Mouse (Mus musculus) brown adipose tissue, adult 24 weeks (tissue): ENCODE measurements around the gene Dut. TPM values are rescaled to one million over a fixed set of nuclear protein-coding genes. Genes with fewer than 3 reads are reported as not detected.
A peak's percentile ranks its signal among the peaks of the same experiment; 100 is the strongest.

Source experiments
- H3K27ac ChIP-seq: fragments of 200-500 bp; replicated peaks from 2 replicates; pipeline ENCODE4 v1.5.1; 2012; ENCODE audit warnings: low read depth, mild to moderate bottlenecking, low read length
- H3K4me1 ChIP-seq: fragments of 200-500 bp; 2 replicates; pipeline ENCODE4 v1.6.1; 2012; ENCODE audit warnings: low read length, mixed read lengths; ENCODE audit not compliant: control insufficient read depth, insufficient read depth, insufficient read length
- H3K4me3 ChIP-seq: fragments of 200-500 bp; 2 replicates; pipeline ENCODE4 v1.5.1; 2012; ENCODE audit warnings: low read depth, mild to moderate bottlenecking, low read length, moderate library complexity; ENCODE audit not compliant: insufficient read depth
- polyA plus RNA-seq: library from polyadenylated mRNA; stranded (reverse); fragments of >200 nt; gene quantifications from 2 replicates; pipeline ENCODE4 v1.2.4, GENCODE M21; 2012; ENCODE audit not compliant: missing spikeins, insufficient read depth, insufficient read length

The Dut gene
- polyA plus RNA-seq, result 23.9 and 24.4 TPM in 2 replicates

GRCm38 (mm10) chr2:125247108-125247961, at the start of gene Dut:
TSS of gene Dut (plus strand) at chr2:125247190.
- Histone ChIP-seq H3K27ac (no peak within 1 kb of the TSS), H3K4me3 (peak within 1 kb of the TSS; percentile 71), H3K4me1 (peaks cover 2% of the 10 kb centered on the region; the same call in 1 of the 2 replicates)

GRCm38 (mm10) chr2:125208894-125209596, 37.9 kb upstream of the Dut start:
- H3K4me1 ChIP-seq, result no peaks in the 10 kb centered on the region
- H3K27ac ChIP-seq, result no peak overlapping the region
- H3K4me3 ChIP-seq, result no peak overlapping the region

GRCm38 (mm10) chr2:125211831-125212510, 35.0 kb upstream of the Dut start:
- no peaks in the 10 kb centered on the region for H3K4me1 ChIP-seq
- H3K27ac ChIP-seq, result no peak overlapping the region

GRCm38 (mm10) chr2:125214592-125214991, 32.4 kb upstream of the Dut start:
- no peak overlapping the region for H3K4me3 ChIP-seq
- no peaks in the 10 kb centered on the region for H3K4me1 ChIP-seq
- no peak overlapping the region for H3K27ac ChIP-seq

More at GRCm38 (mm10) chr2:125211831-125212510, 35.0 kb upstream of the Dut start:
- no peak overlapping the region for H3K4me3 ChIP-seq

- Histone ChIP-seq H3K27ac (no peak overlapping the region), H3K4me3 (no peak overlapping the region), H3K4me1 (no peaks in the 10 kb centered on the region)
Measured at GRCm38 (mm10) chr2:125217286-125217685, 29.7 kb upstream of the Dut start.

GRCm38 (mm10) chr2:125218566-125218965, 28.4 kb upstream of the Dut start:
- no peak overlapping the region for H3K4me3 ChIP-seq
- no peaks in the 10 kb centered on the region for H3K4me1 ChIP-seq
- H3K27ac ChIP-seq, result no peak overlapping the region

- no peak overlapping the region for H3K4me3 ChIP-seq
- H3K27ac ChIP-seq, result no peak overlapping the region
- no peaks in the 10 kb centered on the region for H3K4me1 ChIP-seq
Measured at GRCm38 (mm10) chr2:125219268-125219667, 27.7 kb upstream of the Dut start.

- Histone ChIP-seq H3K4me1 (no peaks in the 10 kb centered on the region), H3K27ac (no peak overlapping the region)
Measured at GRCm38 (mm10) chr2:125221673-125222072, 25.3 kb upstream of the Dut start.

GRCm38 (mm10) chr2:125228472-125229409, 18.2 kb upstream of the Dut start:
- Histone ChIP-seq H3K4me3 (no peak overlapping the region), H3K27ac (no peak overlapping the region)

More at GRCm38 (mm10) chr2:125221673-125222072, 25.3 kb upstream of the Dut start:
- H3K4me3 ChIP-seq, result no peak overlapping the region

GRCm38 (mm10) chr2:125232183-125232582, 14.8 kb upstream of the Dut start:
- Histone ChIP-seq H3K27ac (no peak overlapping the region), H3K4me3 (no peak overlapping the region), H3K4me1 (no peaks in the 10 kb centered on the region)

More at GRCm38 (mm10) chr2:125228472-125229409, 18.2 kb upstream of the Dut start:
- H3K4me1 ChIP-seq, result no peaks in the 10 kb centered on the region

- Histone ChIP-seq H3K4me1 (no peaks in the 10 kb centered on the region), H3K27ac (no peak overlapping the region), H3K4me3 (no peak overlapping the region)
Measured at GRCm38 (mm10) chr2:125233537-125233936, 13.5 kb upstream of the Dut start.

- Histone ChIP-seq H3K4me3 (no peak overlapping the region), H3K4me1 (no peaks in the 10 kb centered on the region), H3K27ac (no peak overlapping the region)
Measured at GRCm38 (mm10) chr2:125234049-125234448, 12.9 kb upstream of the Dut start.

GRCm38 (mm10) chr2:125245545-125246285, 1.3 kb upstream of the Dut start:
- H3K4me1 ChIP-seq, result peaks cover 2% of the 10 kb centered on the region; the same call in 1 of the 2 replicates
- no peak overlapping the region for H3K4me3 ChIP-seq
- H3K27ac ChIP-seq, result no peak overlapping the region
